Mouse (Mus musculus) layer of hippocampus, adult 2 months (tissue): ENCODE data around the gene Asb4. TPM values are rescaled to one million over a fixed set of nuclear protein-coding genes. Genes with fewer than 3 reads are reported as not detected.

Experiments
- DNase-seq, 2 experiments: peaks; one replicate each; pipeline ENCODE4 v3.0.0; 2022; ENCODE audit warnings: low spot score in 2 of 2
- H3K27ac ChIP-seq: fragments of 200-600 bp; 2 replicates; pipeline ENCODE4 v1.8.1; 2022
- H3K4me3 ChIP-seq: fragments of 200-600 bp; 2 replicates; pipeline ENCODE4 v1.8.1; 2022; ENCODE audit warnings: mild to moderate bottlenecking
- CTCF ChIP-seq: fragments of 200-600 bp; conservative IDR thresholded peaks from 2 replicates; pipeline ENCODE4 v1.8.1; 2022; ENCODE audit warnings: antibody characterized with exemption, mild to moderate bottlenecking, moderate library complexity
- total RNA-seq, 2 experiments: library from RNA; stranded (reverse); gene quantifications; 2 replicates each; pipeline ENCODE4 v1.2.3; 2021

Gene Asb4
- total RNA-seq, 2 experiments from 2014 or later = 0.22 to 0.36 TPM

DNA sequence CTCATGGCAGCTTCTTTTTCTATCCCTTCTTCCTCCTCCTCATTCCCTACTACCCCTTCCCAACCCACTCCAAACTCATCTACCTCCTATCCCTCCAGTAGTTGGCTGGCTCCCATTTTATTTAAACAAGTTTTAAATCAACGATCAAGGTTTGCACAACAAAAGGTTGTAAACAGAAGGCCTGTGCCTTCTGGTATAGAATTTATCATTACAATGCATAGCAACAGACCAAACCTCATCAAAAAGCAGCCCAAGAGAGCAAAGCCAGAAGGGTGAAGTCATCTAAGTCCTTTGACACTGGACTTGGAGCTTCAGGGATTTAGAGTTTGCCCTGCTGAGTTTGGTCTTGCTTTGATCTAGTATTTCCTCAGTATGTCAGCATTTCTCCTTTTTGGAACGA lies 97.9 kb downstream of the Asb4 start:
- no peak for DNase-seq
- no peak for TF ChIP-seq CTCF
- Histone ChIP-seq H3K4me3 (no peak overlapping the region), H3K27ac (no peak overlapping the region)

DNA sequence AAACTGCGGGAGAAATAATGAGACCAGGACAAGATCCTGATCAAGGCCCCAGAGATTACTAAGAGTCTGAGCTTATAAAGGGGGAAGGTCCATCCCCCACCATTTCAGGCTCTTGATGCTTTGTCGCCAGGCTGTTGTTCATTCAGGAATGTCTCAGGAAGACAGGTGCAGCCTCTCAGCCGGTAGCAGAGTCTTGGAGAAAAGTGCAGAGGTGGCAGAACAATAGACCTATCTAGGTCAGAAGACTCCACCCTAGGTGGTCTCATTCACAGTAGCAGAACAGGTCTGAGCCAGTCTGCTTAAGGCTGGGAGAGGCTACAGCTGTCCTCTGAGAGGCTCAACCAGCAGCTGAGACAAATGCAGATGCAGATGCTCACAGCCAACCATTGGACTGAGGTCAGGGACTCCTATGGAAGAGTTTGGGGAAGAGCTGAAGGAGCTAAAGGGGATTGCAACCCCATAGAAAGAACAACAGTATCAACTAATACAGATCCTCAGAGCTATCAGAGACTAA lies 99.1 kb downstream of the Asb4 start:
- DNase-seq = no peak
- TF ChIP-seq CTCF = no peak
- Histone ChIP-seq H3K27ac (no peak overlapping the region), H3K4me3 (no peak overlapping the region)

Other genes starting within 250 kb of the Asb4 start
- gene Pon1, start 189.4 kb upstream of the Asb4 start, total RNA-seq = not detected
- 1 to 10 TPM; 2.5 to 3.3 TPM for gene Pon3, start 127.1 kb upstream of the Asb4 start, total RNA-seq
- 10 to 100 TPM; 17.9 to 19.5 TPM for gene Pon2, start 84.9 kb upstream of the Asb4 start, total RNA-seq
- gene Pdk4, start 112.9 kb downstream of the Asb4 start, total RNA-seq = 10 to 100 TPM; 13.9 to 14.8 TPM